Mouse (Mus musculus): ENCODE results near the gene Phc1. TPM values are rescaled to one million over a fixed set of nuclear protein-coding genes. Genes with fewer than 3 reads are reported as not detected.
"Not testable (repeated sequence)": the region's sequence is repeated elsewhere in the genome, so short reads cannot be mapped to it uniquely, and the experiment has no call there.

Phc1 gene
- 16.7 and 24.9 TPM in 2 replicates for total RNA-seq (2021)
- long read RNA-seq, experiment 1, partial matches to known transcripts = 11 of 16 reads
- long read RNA-seq, experiment 1, other reads (novel, unspliced or antisense) = 1 of 16 reads
- long read RNA-seq, experiment 2, partial matches to known transcripts = 8 of 12 reads
- long read RNA-seq, experiment 2, other reads (novel, unspliced or antisense) = 2 of 12 reads

GRCm38 (mm10) chr6:122340349-122341000, at the start of gene Phc1:
Gene Phc1, minus strand, starts transcription at chr6:122340561.
- DNase-seq = peak; percentile 27

GRCm38 (mm10) chr6:122389986-122390385, 49.6 kb upstream of the Phc1 start:
- DNase-seq = not testable (repeated sequence)

GRCm38 (mm10) chr6:122387177-122388028, 47.0 kb upstream of the Phc1 start:
- not testable (repeated sequence) for DNase-seq

GRCm38 (mm10) chr6:122385724-122386123, 45.4 kb upstream of the Phc1 start:
- no peak for DNase-seq

- DNase-seq = no peak
These were observed 44.5 kb upstream of the Phc1 start for GRCm38 (mm10) chr6:122384886-122385285.

- no peak for DNase-seq
These were observed 42.9 kb upstream of the Phc1 start for GRCm38 (mm10) chr6:122383211-122383610.

- DNase-seq = no peak
These were observed 41.7 kb upstream of the Phc1 start for GRCm38 (mm10) chr6:122382046-122382445.

GRCm38 (mm10) chr6:122368245-122368644, 27.9 kb upstream of the Phc1 start:
- DNase-seq = no peak

GRCm38 (mm10) chr6:122366976-122367375, 26.6 kb upstream of the Phc1 start:
- DNase-seq = no peak

GRCm38 (mm10) chr6:122366287-122366686, 25.9 kb upstream of the Phc1 start:
- no peak for DNase-seq

- DNase-seq = no peak
These were observed 25.3 kb upstream of the Phc1 start for GRCm38 (mm10) chr6:122365706-122366105.

- no peak for DNase-seq
These were observed 16.7 kb upstream of the Phc1 start for GRCm38 (mm10) chr6:122357089-122357488.

- DNase-seq = no peak
These were observed 15.5 kb upstream of the Phc1 start for GRCm38 (mm10) chr6:122355909-122356308.

- not testable (repeated sequence) for DNase-seq
These were observed 7.0 kb upstream of the Phc1 start for GRCm38 (mm10) chr6:122347326-122347725.

GRCm38 (mm10) chr6:122346399-122346798, 6.0 kb upstream of the Phc1 start:
- DNase-seq = no peak

GRCm38 (mm10) chr6:122345731-122346130, 5.4 kb upstream of the Phc1 start:
- no peak for DNase-seq

GRCm38 (mm10) chr6:122344386-122345116, 4.2 kb upstream of the Phc1 start:
- no peak for DNase-seq

GRCm38 (mm10) chr6:122343719-122344118, 3.4 kb upstream of the Phc1 start:
- DNase-seq = no peak

GRCm38 (mm10) chr6:122342125-122342524, 1.8 kb upstream of the Phc1 start:
- DNase-seq = no peak

GRCm38 (mm10) chr6:122341038-122341810, 863 bp upstream of the Phc1 start:
- DNase-seq = no peak

GRCm38 (mm10) chr6:122339648-122340341, 566 bp downstream of the Phc1 start:
- peak; percentile 92 for DNase-seq
